Mouse (Mus musculus) intestine, embryonic 14.5 days (tissue): ENCODE data around the gene Inpp5d. TPM values are rescaled to one million over a fixed set of nuclear protein-coding genes. Genes with fewer than 3 reads are reported as not detected.

ENCODE experiments used
- ATAC-seq: fragments of 200-750 bp; cut with Nextera tagmentation; replicated peaks from 2 replicates; pipeline ENCODE4 v1.8.0; 2017; ENCODE audit warnings: low read depth, moderate number of reproducible peaks, moderate TSS enrichment, moderate library complexity; ENCODE audit not compliant: low FRiP score, low TSS enrichment
- DNase-seq: peaks from one replicate; pipeline ENCODE4 v3.0.0-alpha.2; 2018; ENCODE audit warnings: low spot score
- H3K27ac ChIP-seq: fragments of 300-500 bp; sonication (generic); 2 replicates; pipeline ENCODE4 v1.5.1; 2014; ENCODE audit warnings: low read depth, mild to moderate bottlenecking, control low read depth
- H3K27me3 ChIP-seq: fragments of 300-500 bp; sonication (generic); replicated peaks from 2 replicates; pipeline ENCODE4 v1.6.1; 2014; ENCODE audit warnings: low read length, control low read depth; ENCODE audit not compliant: control insufficient read depth, insufficient read depth
- H3K36me3 ChIP-seq: fragments of 300-500 bp; sonication (generic); 2 replicates; pipeline ENCODE4 v1.6.1; 2014; ENCODE audit warnings: low read length, control low read depth; ENCODE audit not compliant: control insufficient read depth, insufficient read depth
- H3K4me1 ChIP-seq: fragments of 300-500 bp; sonication (generic); replicated peaks from 2 replicates; pipeline ENCODE4 v1.6.1; 2014; ENCODE audit warnings: low read length, control low read depth, mixed read lengths; ENCODE audit not compliant: control insufficient read depth, insufficient read depth
- H3K4me2 ChIP-seq: fragments of 300-500 bp; sonication (generic); 2 replicates; pipeline ENCODE4 v1.6.1; 2014; ENCODE audit warnings: low read length
- H3K4me3 ChIP-seq: fragments of 300-500 bp; sonication (generic); 2 replicates; pipeline ENCODE4 v1.5.1; 2014; ENCODE audit warnings: low read depth, low read length, control low read depth, mixed read lengths
- H3K9ac ChIP-seq: fragments of 300-500 bp; sonication (generic); 2 replicates; pipeline ENCODE4 v1.6.1; 2014; ENCODE audit warnings: mild to moderate bottlenecking, low read length
- H3K9me3 ChIP-seq: fragments of 300-500 bp; sonication (generic); 2 replicates; pipeline ENCODE4 v1.6.1; 2016; ENCODE audit warnings: low read length, control low read depth; ENCODE audit not compliant: control insufficient read depth
- WGBS: fragments of 180-500 bp; shearing (Covaris S2); extraction: QIAGEN DNeasy Blood & Tissue Kit; methylation state at CpG from one replicate; pipeline ENCODE4 v1.1.7; 2014; 5-methylcytosine and 5-hydroxymethylcytosine counted together
- polyA plus RNA-seq: library from polyadenylated mRNA; unstranded; fragments of >200 nt; fragmentation: Nextera tagmentation; extraction: Ambion mirVana; gene quantifications from 2 replicates; pipeline ENCODE4 v1.2.1, GENCODE M21; 2014

Inpp5d gene
- polyA plus RNA-seq, 1 experiment from 2014 or later = 8.2 TPM

DNA sequence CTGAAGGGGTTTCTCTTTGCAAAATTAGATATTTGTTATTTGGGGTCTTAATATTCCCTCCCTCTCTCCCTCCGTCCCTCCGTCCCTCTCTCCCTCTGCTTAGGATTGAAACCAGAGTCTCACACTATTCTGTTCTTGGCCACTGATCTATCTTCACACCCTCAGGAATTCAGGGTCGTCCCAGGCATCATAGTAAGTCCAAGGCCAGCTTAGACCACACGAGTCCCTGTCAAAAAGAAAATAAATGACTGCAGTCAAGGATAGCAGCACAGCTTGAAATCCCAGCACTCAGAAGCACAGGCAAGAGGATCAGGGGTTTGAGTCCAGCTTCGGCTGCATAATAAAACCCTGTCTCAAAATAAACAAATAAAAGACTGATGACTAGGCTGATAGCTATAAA is 35.0 kb downstream of the Inpp5d start:
- DNase-seq = no peak

DNA sequence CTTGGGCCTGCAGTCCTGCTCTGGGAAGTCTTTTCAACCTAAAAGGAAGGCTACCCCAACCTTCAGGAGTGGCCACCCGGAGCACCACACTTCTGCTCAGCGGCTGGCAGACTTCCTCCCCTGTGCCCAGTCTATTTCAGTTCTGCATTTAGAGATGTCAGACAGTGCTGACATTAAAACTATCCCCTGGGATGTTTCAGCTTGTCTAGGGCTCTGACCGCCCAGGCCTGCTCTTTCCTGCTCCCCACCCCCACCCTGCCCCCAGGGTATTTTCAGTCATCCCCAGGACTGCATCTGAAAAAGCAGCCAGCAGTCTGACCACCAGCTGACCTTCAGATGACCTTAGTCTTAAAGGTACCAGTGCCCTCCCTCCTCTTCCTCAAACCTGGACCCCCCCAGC is 38.0 kb downstream of the Inpp5d start:
- Histone ChIP-seq H3K4me2 (no peak overlapping the region), H3K4me3 (no peak overlapping the region), H3K27ac (no peak overlapping the region), H3K9ac (no peak overlapping the region), H3K36me3 (no peaks in the 10 kb centered on the region), H3K9me3 (no peaks in the 10 kb centered on the region), H3K4me1 (no peaks in the 10 kb centered on the region), H3K27me3 (no peaks in the 10 kb centered on the region)
- WGBS = 51% methylated on average over 3 of the region's 3 CpGs
- ATAC-seq = no peak
- no peak for DNase-seq

More for the DNA sequence above, 35.0 kb downstream of the Inpp5d start:
- no peaks in the 10 kb centered on the region for H3K4me1 ChIP-seq
- H3K4me3 ChIP-seq = no peak overlapping the region
- no peak for ATAC-seq
- H3K27ac ChIP-seq = no peak overlapping the region
- H3K9me3 ChIP-seq = no peaks in the 10 kb centered on the region
- no peak overlapping the region for H3K4me2 ChIP-seq
- no peaks in the 10 kb centered on the region for H3K27me3 ChIP-seq
- no peak overlapping the region for H3K9ac ChIP-seq
- H3K36me3 ChIP-seq = no peaks in the 10 kb centered on the region
- WGBS = 33% methylated on average over 5 of the region's 5 CpGs

DNA sequence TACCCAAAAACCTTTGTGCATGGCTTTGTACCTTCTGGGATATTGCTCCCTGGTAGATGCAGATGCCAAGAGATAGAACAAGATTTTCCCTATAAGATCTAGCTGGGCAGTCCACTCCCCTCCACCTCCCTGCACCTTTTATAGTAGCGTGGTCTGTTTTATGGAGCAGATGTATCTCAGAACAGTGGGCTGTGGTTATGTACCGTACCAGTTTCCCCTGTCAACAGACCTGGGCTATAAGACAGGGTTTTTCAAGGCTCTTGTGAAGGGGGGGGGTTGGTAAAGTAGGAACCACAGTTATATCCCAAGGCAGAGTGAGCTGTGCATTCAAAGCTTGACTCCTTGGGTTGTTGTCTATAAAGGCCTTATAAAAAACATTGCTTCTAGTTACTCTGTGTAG is 38.4 kb downstream of the Inpp5d start:
- no peak overlapping the region for H3K4me2 ChIP-seq
- no peak overlapping the region for H3K4me3 ChIP-seq
- no peaks in the 10 kb centered on the region for H3K27me3 ChIP-seq
- 74% methylated on average over 2 of the region's 2 CpGs for WGBS
- H3K9ac ChIP-seq = no peak overlapping the region
- no peaks in the 10 kb centered on the region for H3K4me1 ChIP-seq
- no peak for ATAC-seq
- no peak for DNase-seq
- no peaks in the 10 kb centered on the region for H3K36me3 ChIP-seq
- no peak overlapping the region for H3K27ac ChIP-seq
- H3K9me3 ChIP-seq = no peaks in the 10 kb centered on the region

DNA sequence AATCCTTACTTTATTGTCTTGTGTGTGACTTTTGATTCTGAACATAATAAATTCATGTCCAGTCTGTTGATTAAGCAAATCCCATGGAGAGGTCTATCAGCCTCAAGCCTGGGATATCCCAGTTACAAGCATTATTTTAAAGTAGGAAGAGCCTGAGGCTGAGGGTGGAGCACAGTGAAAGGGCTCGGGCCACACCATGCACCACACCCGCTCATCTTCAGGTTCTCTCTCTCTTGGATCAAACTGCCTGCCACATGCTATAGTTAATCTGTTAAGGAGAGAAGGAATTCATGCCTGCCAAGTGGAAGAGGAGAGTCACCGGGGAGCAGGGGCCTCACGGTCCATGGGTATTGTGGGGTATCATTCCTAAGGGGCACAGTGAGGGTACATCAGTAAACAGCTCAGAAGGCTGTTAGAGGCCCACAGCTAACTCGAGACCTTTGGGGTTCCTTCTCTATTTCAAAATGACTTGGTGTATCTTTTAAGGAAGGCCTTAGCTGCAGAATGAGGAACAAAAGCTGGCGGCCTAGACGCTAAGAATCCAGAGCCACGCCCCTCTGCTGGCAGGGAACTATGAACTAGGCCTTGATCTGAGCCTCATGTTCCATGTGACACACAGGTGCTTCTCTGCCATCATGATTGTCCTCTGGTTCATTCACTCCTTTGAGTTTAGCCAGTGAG is 39.0 kb downstream of the Inpp5d start:
- Histone ChIP-seq H3K36me3 (no peaks in the 10 kb centered on the region), H3K4me1 (no peaks in the 10 kb centered on the region), H3K4me2 (no peak overlapping the region), H3K27me3 (no peaks in the 10 kb centered on the region), H3K9ac (no peak overlapping the region), H3K9me3 (no peaks in the 10 kb centered on the region), H3K4me3 (no peak overlapping the region), H3K27ac (no peak overlapping the region)
- 80% methylated on average over 8 of the region's 8 CpGs for WGBS
- ATAC-seq = no peak
- no peak for DNase-seq

DNA sequence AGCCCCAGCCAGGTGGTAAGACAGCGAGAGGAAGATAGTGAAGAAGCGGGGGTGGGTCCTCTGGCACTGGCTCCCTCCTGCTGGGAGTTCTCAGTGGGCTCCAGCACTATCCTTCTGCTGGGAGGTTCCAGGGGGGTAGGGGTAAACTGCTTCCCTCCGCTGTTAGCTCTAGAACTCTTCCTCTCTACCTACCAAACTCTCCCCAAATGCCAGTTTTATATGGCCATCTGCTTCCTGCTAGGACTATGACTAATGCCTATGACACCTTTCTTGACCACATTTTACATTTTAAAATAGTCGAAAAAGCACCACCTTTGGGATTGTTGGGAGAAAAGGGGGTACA is 39.5 kb downstream of the Inpp5d start:
- Histone ChIP-seq H3K9ac (no peak overlapping the region), H3K27me3 (no peaks in the 10 kb centered on the region), H3K4me1 (no peaks in the 10 kb centered on the region), H3K4me3 (no peak overlapping the region), H3K27ac (no peak overlapping the region), H3K36me3 (no peaks in the 10 kb centered on the region), H3K9me3 (no peaks in the 10 kb centered on the region), H3K4me2 (no peak overlapping the region)
- WGBS = 85% methylated on average over 4 of the region's 4 CpGs
- no peak for DNase-seq
- ATAC-seq = no peak

DNA sequence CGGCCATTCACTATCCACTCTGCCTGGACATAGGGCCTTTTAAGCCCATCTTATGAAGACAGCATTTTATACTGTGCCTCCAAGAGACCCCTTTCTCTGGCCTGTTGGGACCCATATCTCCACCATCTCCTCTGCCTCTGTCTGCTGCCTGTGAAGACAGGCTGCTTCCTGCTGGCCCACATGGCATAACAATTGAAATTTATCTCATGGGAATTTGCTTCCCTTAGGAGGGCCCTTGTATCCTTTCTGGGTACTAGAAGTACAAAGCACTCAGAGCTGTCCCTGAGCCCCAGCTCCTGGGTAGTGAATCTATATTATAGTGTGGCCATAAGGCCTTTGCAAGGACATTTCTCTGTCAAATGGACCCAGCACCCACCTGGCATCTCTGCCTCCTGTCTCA is 40.6 kb downstream of the Inpp5d start:
- no peaks in the 10 kb centered on the region for H3K27me3 ChIP-seq
- H3K4me2 ChIP-seq = no peak overlapping the region
- WGBS = 85% methylated on average over 1 of the region's 1 CpGs
- no peak overlapping the region for H3K4me3 ChIP-seq
- no peaks in the 10 kb centered on the region for H3K36me3 ChIP-seq
- ATAC-seq (no peak), DNase-seq (no peak)
- no peak overlapping the region for H3K9ac ChIP-seq
- H3K4me1 ChIP-seq = no peaks in the 10 kb centered on the region
- no peaks in the 10 kb centered on the region for H3K9me3 ChIP-seq
- no peak overlapping the region for H3K27ac ChIP-seq

DNA sequence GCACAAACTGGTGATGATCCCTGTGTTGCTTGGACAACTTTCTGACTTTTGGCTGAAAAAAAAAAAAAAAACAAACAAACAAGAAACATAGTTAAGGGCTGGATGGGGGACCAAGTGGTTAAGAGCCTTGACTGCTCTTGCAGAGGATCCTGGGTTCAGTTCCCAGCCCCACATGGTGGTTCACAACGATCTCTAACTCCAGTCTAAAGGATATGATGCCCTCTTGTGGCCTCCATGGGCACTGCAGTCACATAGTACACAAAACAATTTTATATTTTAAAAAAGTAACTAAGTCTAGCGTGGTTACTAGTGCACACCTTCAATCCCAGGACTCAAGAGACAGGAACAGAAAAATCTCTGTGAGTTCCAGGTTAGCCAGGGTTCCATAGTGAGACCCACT is 43.9 kb downstream of the Inpp5d start:
- Histone ChIP-seq H3K9ac (no peak overlapping the region), H3K9me3 (no peaks in the 10 kb centered on the region), H3K27ac (no peak overlapping the region), H3K4me2 (no peak overlapping the region), H3K27me3 (no peaks in the 10 kb centered on the region), H3K36me3 (no peaks in the 10 kb centered on the region), H3K4me3 (no peak overlapping the region), H3K4me1 (no peaks in the 10 kb centered on the region)
- 88% methylated on average over 2 of the region's 2 CpGs for WGBS
- DNase-seq (no peak), ATAC-seq (no peak)

DNA sequence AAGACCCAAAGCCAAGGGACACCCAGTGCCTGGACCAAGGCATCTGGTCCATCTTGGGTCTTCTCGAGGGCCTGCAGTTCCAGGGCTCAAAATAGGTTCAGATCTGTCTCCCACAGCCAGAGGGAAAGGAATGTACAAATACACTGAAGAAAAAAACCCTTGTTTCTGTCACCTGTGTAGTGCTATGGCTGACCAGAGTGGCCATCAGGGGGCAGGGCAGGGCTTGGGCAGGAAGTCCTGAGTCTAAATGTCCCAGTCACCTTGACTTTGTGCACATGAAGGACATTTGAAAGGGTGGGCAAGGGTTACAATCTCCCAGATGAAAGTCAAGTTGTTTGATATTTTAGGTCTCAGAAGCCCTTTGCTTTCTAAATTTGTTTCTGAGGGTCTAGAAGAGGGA is 46.9 kb downstream of the Inpp5d start:
- Histone ChIP-seq H3K4me1 (no peaks in the 10 kb centered on the region), H3K27me3 (no peaks in the 10 kb centered on the region), H3K9ac (no peak overlapping the region), H3K27ac (no peak overlapping the region), H3K9me3 (no peaks in the 10 kb centered on the region), H3K4me3 (no peak overlapping the region), H3K36me3 (no peaks in the 10 kb centered on the region), H3K4me2 (no peak overlapping the region)
- no peak for ATAC-seq
- 73% methylated on average over 1 of the region's 1 CpGs for WGBS
- no peak for DNase-seq

DNA sequence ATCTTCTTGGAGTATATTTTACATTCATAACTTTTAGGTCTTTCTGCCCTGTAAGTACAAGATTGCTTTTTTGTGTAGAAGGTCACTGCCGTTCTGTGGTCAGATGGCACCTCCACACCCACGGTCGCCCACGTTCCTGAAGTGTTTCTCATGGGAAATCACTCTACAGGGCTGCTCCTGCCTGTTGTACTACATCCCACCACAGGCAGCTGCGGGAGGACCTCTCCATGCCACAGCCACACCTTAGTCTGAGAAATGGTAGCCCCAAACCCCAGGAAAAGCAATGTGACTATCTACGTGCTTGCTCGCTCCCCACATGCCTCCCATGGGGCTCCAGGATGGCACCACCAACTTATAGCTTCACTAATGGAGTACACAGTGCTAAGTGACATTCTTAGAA is 48.2 kb downstream of the Inpp5d start:
- Histone ChIP-seq H3K27ac (no peak overlapping the region), H3K36me3 (no peaks in the 10 kb centered on the region), H3K9ac (no peak overlapping the region), H3K27me3 (no peaks in the 10 kb centered on the region), H3K4me1 (no peaks in the 10 kb centered on the region), H3K9me3 (no peaks in the 10 kb centered on the region), H3K4me3 (no peak overlapping the region), H3K4me2 (no peak overlapping the region)
- no peak for DNase-seq
- 91% methylated on average over 7 of the region's 7 CpGs for WGBS
- no peak for ATAC-seq
